Mouse (Mus musculus): ENCODE results near the gene Gm42669.

GRCm38 (mm10) chr5:107492471-107492870, 14.9 kb upstream of the Gm42669 start:
- TF ChIP-seq EP300 (IDR thresholded peaks at IDR 0.05; ENCODE audit: low read depth), result no peak
- TF ChIP-seq CTCF (IDR thresholded peaks at IDR 0.05; ENCODE audit: low read depth), result no peak
